Mouse (Mus musculus): ENCODE measurements around the gene Nsun2. TPM values are rescaled to one million over a fixed set of nuclear protein-coding genes. Genes with fewer than 3 reads are reported as not detected.

Gene Nsun2
- polyA plus RNA-seq, 1 experiment from 2014 or later = 189 TPM

DNA sequence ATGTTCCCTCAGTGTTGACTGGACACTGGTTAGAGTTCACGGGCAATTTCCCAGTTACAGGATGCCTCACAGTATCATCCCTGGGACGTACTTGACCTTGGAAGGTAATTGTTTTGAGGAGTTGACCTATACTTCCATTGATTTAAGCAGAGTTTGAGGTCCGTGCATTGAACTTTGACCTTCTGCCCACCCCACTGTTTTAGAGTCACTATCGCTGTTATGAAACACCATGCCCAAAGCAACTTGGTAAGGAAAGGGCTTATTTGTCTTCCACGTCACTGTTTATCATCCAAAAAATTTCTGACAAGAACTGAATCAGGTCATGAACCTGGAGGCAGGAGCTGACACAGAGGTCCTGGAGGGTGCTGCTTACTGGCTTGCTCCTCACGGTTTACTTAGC lies 48.9 kb downstream of the Nsun2 start:
- WGBS (ENCODE audit: insufficient replicate concordance) = 73% methylated on average over 6 of the region's 6 CpGs
- no peaks in the 10 kb centered on the region for H3K9me3 ChIP-seq (replicated peaks)
- ATAC-seq = no peak

DNA sequence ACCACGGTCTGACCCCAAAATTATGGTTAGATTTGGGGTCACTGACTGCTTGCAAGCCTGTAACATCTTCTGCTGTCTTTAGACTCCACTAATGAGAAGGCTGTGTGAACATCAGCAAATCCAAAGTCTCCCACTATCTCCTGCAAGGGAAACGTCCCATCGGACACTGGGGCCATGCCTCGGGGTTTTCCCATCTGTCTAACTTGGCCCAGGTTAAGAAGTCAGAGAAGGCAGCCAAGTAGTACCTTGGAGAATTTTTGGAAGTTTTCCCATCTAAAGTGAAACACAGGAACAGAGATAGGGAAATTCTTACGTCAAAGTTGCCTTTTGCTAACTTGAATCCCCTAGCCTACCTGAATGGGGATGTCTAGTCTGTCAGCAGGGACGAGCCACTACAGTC lies 50.0 kb downstream of the Nsun2 start:
- ATAC-seq = no peak
- no peak overlapping the region for H3K4me3 ChIP-seq
- WGBS (ENCODE audit: insufficient replicate concordance) = 72% methylated on average over 6 of the region's 6 CpGs

More for the DNA sequence above, 48.9 kb downstream of the Nsun2 start:
- no peak overlapping the region for H3K4me3 ChIP-seq
- no peaks in the 10 kb centered on the region for H3K36me3 ChIP-seq
- no peak overlapping the region for H3K9ac ChIP-seq
- H3K4me2 ChIP-seq = no peak overlapping the region
- no peaks in the 10 kb centered on the region for H3K4me1 ChIP-seq
- no peak overlapping the region for H3K27ac ChIP-seq
- H3K27me3 ChIP-seq (replicated peaks) = no peaks in the 10 kb centered on the region

DNA sequence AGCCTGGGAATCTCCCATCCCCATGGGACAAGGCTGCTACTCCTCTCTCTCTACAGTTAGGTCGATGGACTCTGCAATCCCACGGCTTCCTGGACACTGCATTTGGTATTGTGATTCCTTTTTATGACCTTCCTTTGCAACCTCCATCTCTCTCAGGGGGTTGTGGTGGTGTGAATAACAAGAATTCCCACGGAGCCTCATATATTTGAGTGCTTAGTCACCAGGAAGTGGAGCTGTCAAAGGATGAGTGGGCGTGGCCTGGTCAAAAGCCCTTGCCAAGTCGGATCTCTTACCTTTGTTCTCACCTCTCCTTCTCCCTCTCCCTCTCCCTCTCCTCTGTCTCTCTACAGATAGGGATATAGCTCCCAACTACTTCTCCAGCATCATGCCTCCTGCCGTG lies 52.3 kb downstream of the Nsun2 start:
- Histone ChIP-seq H3K27me3 (replicated peaks) (no peaks in the 10 kb centered on the region), H3K9me3 (replicated peaks) (no peaks in the 10 kb centered on the region), H3K4me2 (no peak overlapping the region), H3K4me1 (no peaks in the 10 kb centered on the region), H3K9ac (no peak overlapping the region), H3K27ac (no peak overlapping the region), H3K4me3 (no peak overlapping the region), H3K36me3 (no peaks in the 10 kb centered on the region)
- WGBS (ENCODE audit: insufficient replicate concordance) = 38% methylated on average over 6 of the region's 6 CpGs
- ATAC-seq = no peak

More for the DNA sequence above, 50.0 kb downstream of the Nsun2 start:
- Histone ChIP-seq H3K27ac (no peak overlapping the region), H3K27me3 (replicated peaks) (no peaks in the 10 kb centered on the region), H3K9me3 (replicated peaks) (no peaks in the 10 kb centered on the region), H3K9ac (no peak overlapping the region), H3K4me2 (no peak overlapping the region), H3K4me1 (no peaks in the 10 kb centered on the region), H3K36me3 (no peaks in the 10 kb centered on the region)

DNA sequence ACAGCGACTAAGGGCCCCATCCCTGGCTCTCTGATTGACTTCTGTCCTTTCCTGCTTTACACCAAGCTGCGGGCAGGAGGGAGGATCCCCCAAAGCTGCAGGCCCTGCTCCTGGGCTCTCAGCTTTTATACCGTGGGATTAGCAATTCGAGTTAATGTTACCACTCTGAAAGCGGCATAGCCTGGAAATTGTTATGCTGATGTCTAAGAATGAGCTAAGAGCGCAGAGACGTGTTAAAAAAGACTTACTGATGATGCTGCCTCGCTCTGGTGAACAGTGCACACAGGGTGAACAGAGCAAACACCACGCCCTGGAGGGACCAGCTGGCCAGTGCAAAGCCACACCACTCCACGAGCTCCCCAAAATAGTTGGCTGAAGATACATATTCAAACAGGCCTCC lies 52.8 kb downstream of the Nsun2 start:
- 60% methylated on average over 10 of the region's 10 CpGs for WGBS (ENCODE audit: insufficient replicate concordance)
- no peaks in the 10 kb centered on the region for H3K9me3 ChIP-seq (replicated peaks)
- no peaks in the 10 kb centered on the region for H3K36me3 ChIP-seq
- H3K27ac ChIP-seq = no peak overlapping the region
- no peak overlapping the region for H3K9ac ChIP-seq
- H3K4me3 ChIP-seq = no peak overlapping the region
- H3K4me1 ChIP-seq = no peaks in the 10 kb centered on the region
- no peaks in the 10 kb centered on the region for H3K27me3 ChIP-seq (replicated peaks)
- ATAC-seq = no peak
- H3K4me2 ChIP-seq = no peak overlapping the region

DNA sequence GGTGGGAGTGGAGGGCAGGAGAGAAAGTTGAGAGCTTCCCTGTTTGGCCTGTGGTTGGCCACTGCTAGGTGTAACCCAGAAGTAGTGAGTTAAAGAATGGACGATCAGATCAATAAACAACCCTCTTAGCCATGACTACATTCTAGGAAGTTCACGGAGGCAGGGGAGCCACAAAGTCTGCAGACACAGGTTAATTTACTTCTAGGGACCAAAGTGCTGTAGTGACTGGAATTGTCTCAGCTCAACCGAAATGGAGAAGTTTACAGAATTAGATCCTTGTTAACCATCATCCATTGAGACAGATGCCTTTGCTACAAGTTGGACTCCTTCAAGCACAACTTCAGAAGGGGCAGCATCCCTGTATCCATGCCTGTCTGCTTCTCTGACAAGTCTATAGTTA lies 54.3 kb downstream of the Nsun2 start:
- no peaks in the 10 kb centered on the region for H3K9me3 ChIP-seq (replicated peaks)

DNA sequence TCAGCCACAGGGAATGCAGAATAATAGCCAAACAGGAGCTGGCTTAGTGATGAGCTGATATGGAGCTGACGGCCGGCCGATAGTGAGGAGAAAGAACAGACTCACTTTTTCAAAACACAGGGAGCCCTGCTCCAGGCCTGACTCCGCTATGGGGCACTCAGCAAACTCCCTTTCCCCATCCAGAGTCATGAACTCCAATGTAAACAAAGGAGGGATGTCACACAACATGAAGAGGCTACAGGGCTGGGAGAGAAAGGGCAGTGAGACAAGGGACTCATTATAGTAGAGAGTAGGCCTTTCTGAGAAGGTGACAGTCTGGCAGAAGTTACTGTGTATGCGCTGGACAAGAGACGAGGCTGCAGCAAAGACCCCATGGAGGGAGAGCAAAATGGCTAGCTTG lies 54.7 kb downstream of the Nsun2 start:
- Histone ChIP-seq H3K4me2 (no peak overlapping the region), H3K4me3 (no peak overlapping the region), H3K27me3 (replicated peaks) (no peaks in the 10 kb centered on the region), H3K9me3 (replicated peaks) (no peaks in the 10 kb centered on the region), H3K9ac (no peak overlapping the region), H3K4me1 (no peaks in the 10 kb centered on the region), H3K27ac (no peak overlapping the region), H3K36me3 (no peaks in the 10 kb centered on the region)
- WGBS (ENCODE audit: insufficient replicate concordance) = 64% methylated on average over 6 of the region's 6 CpGs
- ATAC-seq = no peak

More for the DNA sequence above, 54.3 kb downstream of the Nsun2 start:
- Histone ChIP-seq H3K4me2 (no peak overlapping the region), H3K4me3 (no peak overlapping the region), H3K9ac (no peak overlapping the region), H3K27ac (no peak overlapping the region), H3K4me1 (no peaks in the 10 kb centered on the region), H3K27me3 (replicated peaks) (no peaks in the 10 kb centered on the region), H3K36me3 (no peaks in the 10 kb centered on the region)
- no peak for ATAC-seq
- 41% methylated on average over 3 of the region's 3 CpGs for WGBS (ENCODE audit: insufficient replicate concordance)

DNA sequence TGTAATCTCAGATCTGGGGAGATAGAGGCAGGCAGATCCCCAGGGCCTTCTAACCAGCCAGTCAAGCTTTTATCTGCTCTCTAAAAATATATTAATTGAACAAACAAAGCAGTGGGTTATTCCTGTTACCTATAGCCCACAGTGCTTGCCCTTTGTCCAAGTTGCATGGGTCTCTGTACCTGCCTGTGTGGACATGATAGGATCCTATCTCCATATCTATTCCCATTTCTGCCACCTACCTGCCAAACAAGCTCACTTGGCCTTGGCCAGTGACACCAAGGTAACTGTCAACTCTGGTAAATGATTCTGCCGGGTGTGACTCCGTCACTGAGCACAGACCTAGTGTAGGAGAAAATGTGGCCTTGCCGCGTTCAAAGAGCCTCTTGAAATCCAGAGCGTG lies 57.8 kb downstream of the Nsun2 start:
- H3K27ac ChIP-seq = no peak overlapping the region
- no peak overlapping the region for H3K4me2 ChIP-seq
- H3K27me3 ChIP-seq (replicated peaks) = no peaks in the 10 kb centered on the region
- H3K9ac ChIP-seq = no peak overlapping the region
- 82% methylated on average over 5 of the region's 5 CpGs for WGBS (ENCODE audit: insufficient replicate concordance)
- no peaks in the 10 kb centered on the region for H3K4me1 ChIP-seq
- no peak overlapping the region for H3K4me3 ChIP-seq
- ATAC-seq = no peak
- H3K9me3 ChIP-seq (replicated peaks) = no peaks in the 10 kb centered on the region
- H3K36me3 ChIP-seq = no peaks in the 10 kb centered on the region

DNA sequence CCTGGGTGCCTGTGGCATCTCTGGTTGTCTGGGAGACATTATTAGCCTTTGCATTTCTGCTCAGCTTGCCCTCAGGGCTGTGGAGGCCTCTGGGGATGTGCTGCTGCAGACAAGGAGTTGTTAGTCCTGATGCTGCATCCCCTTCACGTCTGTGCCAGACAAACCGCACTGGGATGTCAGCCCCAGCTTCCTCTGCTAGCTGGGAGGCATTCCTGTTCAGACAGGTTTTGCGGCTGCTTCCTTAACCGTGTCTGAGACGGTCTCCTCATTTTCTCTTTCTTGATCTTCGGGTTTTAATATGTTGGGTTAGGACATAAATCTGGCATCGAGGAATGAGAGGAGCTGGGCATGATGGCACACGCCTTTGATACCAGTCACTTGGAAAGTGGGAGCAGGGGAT lies 58.7 kb downstream of the Nsun2 start:
- no peak overlapping the region for H3K4me2 ChIP-seq
- no peak overlapping the region for H3K27ac ChIP-seq
- no peak overlapping the region for H3K9ac ChIP-seq
- 76% methylated on average over 8 of the region's 8 CpGs for WGBS (ENCODE audit: insufficient replicate concordance)
- no peak for ATAC-seq
- no peaks in the 10 kb centered on the region for H3K4me1 ChIP-seq
- no peaks in the 10 kb centered on the region for H3K27me3 ChIP-seq (replicated peaks)
- H3K4me3 ChIP-seq = no peak overlapping the region
- no peaks in the 10 kb centered on the region for H3K36me3 ChIP-seq
- no peaks in the 10 kb centered on the region for H3K9me3 ChIP-seq (replicated peaks)

DNA sequence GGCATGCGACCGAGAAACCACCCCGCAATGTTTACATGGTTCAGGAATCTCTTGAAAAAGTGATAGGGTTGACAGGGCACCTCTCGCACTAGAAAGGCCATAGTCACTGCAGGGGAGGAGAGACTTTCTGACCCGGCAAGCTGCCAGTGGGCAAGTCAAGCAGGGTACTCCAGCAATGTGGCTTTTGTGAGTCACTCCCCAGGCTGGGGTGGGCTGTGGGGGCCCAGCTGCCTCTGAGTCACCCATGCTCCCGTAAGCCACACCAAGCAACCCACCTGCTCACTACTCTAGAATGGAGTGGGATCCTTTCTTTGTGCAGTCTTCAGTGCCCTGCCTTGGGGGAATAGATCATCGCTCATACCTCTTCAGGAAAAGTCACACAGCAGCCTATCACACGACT lies 59.9 kb downstream of the Nsun2 start:
- no peak for ATAC-seq
- WGBS (ENCODE audit: insufficient replicate concordance) = 70% methylated on average over 8 of the region's 8 CpGs
- no peaks in the 10 kb centered on the region for H3K9me3 ChIP-seq (replicated peaks)
- H3K4me3 ChIP-seq = no peak overlapping the region
- H3K27ac ChIP-seq = no peak overlapping the region
- H3K9ac ChIP-seq = no peak overlapping the region
- H3K4me2 ChIP-seq = no peak overlapping the region
- H3K4me1 ChIP-seq = no peaks in the 10 kb centered on the region
- no peaks in the 10 kb centered on the region for H3K27me3 ChIP-seq (replicated peaks)
- H3K36me3 ChIP-seq = no peaks in the 10 kb centered on the region

DNA sequence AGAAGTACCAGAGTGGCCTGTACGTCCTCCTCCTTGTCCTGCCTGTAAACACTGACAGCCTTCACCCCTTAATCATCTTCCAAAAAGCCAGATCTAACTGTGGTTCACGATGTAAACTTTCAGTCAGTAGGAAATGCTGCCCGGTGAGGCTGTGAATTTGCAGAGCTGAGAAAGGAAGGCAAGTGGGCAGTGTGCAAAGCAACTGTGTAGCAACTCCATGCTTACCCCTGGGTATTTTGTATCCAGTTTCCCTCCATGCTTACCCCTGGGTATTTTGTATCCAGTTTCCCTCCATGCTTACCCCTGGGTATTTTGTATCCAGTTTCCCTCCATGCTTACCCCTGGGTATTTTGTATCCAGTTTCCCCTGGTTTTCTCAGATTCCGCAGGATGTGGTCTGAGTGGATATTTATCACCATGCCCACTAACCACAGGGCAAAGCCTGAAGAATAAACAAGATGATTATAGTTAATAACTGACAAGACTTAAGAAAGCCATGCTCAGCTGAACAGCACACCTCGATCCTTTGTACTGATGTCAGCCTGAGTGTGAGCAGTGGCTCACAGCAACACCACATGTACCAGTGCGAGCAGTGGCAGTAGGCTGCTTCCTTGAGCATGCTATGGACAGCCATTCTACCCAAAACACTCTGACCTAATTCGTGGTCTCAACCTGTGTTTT lies 61.2 kb downstream of the Nsun2 start:
- no peaks in the 10 kb centered on the region for H3K36me3 ChIP-seq
- no peak overlapping the region for H3K9ac ChIP-seq
- H3K27ac ChIP-seq = no peak overlapping the region
- ATAC-seq = no peak
- no peaks in the 10 kb centered on the region for H3K4me1 ChIP-seq
- WGBS (ENCODE audit: insufficient replicate concordance) = 64% methylated on average over 7 of the region's 7 CpGs
- H3K9me3 ChIP-seq (replicated peaks) = no peaks in the 10 kb centered on the region
- no peaks in the 10 kb centered on the region for H3K27me3 ChIP-seq (replicated peaks)
- no peak overlapping the region for H3K4me2 ChIP-seq
- no peak overlapping the region for H3K4me3 ChIP-seq

DNA sequence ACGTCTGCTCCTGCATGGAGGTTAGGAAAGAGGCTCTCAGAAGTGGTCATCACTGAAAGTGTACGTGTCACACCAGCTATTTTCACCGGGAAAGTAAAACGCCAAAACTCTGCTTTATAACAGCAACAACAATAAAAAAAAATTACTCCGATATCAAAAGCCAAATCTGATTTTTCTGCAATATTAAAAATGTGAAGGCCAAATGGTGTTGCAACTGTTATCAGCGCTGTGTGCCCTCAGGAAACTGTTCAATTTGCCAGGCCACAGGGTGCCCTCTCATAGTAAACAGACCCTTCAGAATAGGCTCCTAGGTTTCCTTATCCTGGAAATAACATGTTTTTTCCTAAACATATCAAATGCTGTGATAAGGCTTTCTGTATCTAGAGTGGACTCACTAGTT lies 62.4 kb downstream of the Nsun2 start:
- Histone ChIP-seq H3K4me1 (no peaks in the 10 kb centered on the region), H3K36me3 (no peaks in the 10 kb centered on the region), H3K27ac (no peak overlapping the region), H3K4me3 (no peak overlapping the region), H3K9me3 (replicated peaks) (no peaks in the 10 kb centered on the region), H3K9ac (no peak overlapping the region), H3K27me3 (replicated peaks) (no peaks in the 10 kb centered on the region), H3K4me2 (no peak overlapping the region)
- ATAC-seq = no peak
- WGBS (ENCODE audit: insufficient replicate concordance) = 77% methylated on average over 6 of the region's 6 CpGs

DNA sequence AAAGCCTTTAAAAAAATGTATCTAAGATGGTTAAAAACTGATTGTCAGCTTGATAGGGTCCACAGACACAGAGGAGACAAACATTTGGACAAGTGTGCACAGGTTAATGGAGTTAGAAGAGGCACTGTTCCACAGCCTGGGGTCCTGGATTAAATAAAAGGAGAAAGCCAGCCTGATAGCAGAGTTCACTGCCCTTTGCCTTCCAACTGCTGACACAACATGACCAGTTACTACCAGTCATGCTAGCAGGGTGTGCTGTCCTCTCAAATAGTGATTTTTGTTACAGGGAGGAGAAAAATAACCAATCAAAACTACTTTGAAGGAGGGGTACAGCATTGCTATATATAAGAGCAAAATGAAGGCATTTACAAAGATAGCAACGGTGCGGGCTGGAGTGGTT lies 63.0 kb downstream of the Nsun2 start:
- Histone ChIP-seq H3K36me3 (no peaks in the 10 kb centered on the region), H3K4me3 (no peak overlapping the region), H3K4me1 (no peaks in the 10 kb centered on the region), H3K9ac (no peak overlapping the region), H3K9me3 (replicated peaks) (no peaks in the 10 kb centered on the region), H3K4me2 (no peak overlapping the region), H3K27me3 (replicated peaks) (no peaks in the 10 kb centered on the region), H3K27ac (no peak overlapping the region)
- WGBS (ENCODE audit: insufficient replicate concordance) = 91% methylated on average over 2 of the region's 2 CpGs
- ATAC-seq = no peak

DNA sequence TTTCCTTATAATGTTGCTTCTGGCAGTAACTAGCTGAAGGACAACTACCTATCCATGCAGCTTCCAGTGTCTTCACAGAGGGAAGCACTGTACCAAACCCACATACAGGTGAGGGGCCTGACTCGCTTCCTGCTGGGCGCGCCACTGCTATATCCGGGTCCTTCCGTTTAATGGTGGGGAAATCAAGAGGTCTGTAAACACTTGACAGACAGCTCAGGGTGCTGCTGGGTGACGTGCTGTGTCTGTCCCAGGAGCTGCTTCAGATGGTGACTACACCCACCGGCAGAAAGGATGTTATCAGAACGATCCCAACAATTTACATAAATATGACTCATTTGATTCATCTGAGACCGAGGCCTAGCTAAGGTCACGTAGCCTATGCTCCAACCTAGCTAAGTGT lies 65.3 kb downstream of the Nsun2 start:
- 78% methylated on average over 10 of the region's 10 CpGs for WGBS (ENCODE audit: insufficient replicate concordance)
- ATAC-seq = no peak
- no peak overlapping the region for H3K4me3 ChIP-seq

More for the DNA sequence above, 65.3 kb downstream of the Nsun2 start:
- no peak overlapping the region for H3K4me2 ChIP-seq
- H3K36me3 ChIP-seq = no peaks in the 10 kb centered on the region
- H3K9me3 ChIP-seq (replicated peaks) = no peaks in the 10 kb centered on the region
- no peaks in the 10 kb centered on the region for H3K27me3 ChIP-seq (replicated peaks)
- no peaks in the 10 kb centered on the region for H3K4me1 ChIP-seq
- no peak overlapping the region for H3K27ac ChIP-seq
- no peak overlapping the region for H3K9ac ChIP-seq

Measured in liver, embryonic 12.5 days (tissue).